Mouse (Mus musculus): ENCODE results near the gene Tmprss6. TPM values are rescaled to one million over a fixed set of nuclear protein-coding genes. Genes with fewer than 3 reads are reported as not detected.

Gene Tmprss6
- polyA plus RNA-seq, 1 experiment, result 0.22 TPM

GRCm38 (mm10) chr15:78481448-78482000 lies 13.1 kb upstream of the Tmprss6 start:
- no peak for TF ChIP-seq POLR2A (IDR thresholded peaks at IDR 0.05; ENCODE audit: borderline replicate concordance, extremely low read depth, insufficient read depth, insufficient read length, poor library complexity, severe bottlenecking)
- TF ChIP-seq CTCF (IDR thresholded peaks at IDR 0.05; ENCODE audit: borderline replicate concordance, extremely low read depth, insufficient read depth, insufficient read length), result no peak
- no peak for DNase-seq (ENCODE audit: low read depth)

- no peak for DNase-seq (ENCODE audit: low read depth)
- TF ChIP-seq CTCF (IDR thresholded peaks at IDR 0.05; ENCODE audit: borderline replicate concordance, extremely low read depth, insufficient read depth, insufficient read length), result no peak
- no peak for TF ChIP-seq POLR2A (IDR thresholded peaks at IDR 0.05; ENCODE audit: borderline replicate concordance, extremely low read depth, insufficient read depth, insufficient read length, poor library complexity, severe bottlenecking)
Observed at GRCm38 (mm10) chr15:78480991-78481390, 12.6 kb upstream of the Tmprss6 start.

GRCm38 (mm10) chr15:78480111-78480510 lies 11.7 kb upstream of the Tmprss6 start:
- no peak for DNase-seq (ENCODE audit: low read depth)
- TF ChIP-seq POLR2A (IDR thresholded peaks at IDR 0.05; ENCODE audit: borderline replicate concordance, extremely low read depth, insufficient read depth, insufficient read length, poor library complexity, severe bottlenecking) (no peak), CTCF (IDR thresholded peaks at IDR 0.05; ENCODE audit: borderline replicate concordance, extremely low read depth, insufficient read depth, insufficient read length) (no peak)

GRCm38 (mm10) chr15:78479470-78479869 lies 11.0 kb upstream of the Tmprss6 start:
- DNase-seq (ENCODE audit: low read depth), result no peak
- TF ChIP-seq POLR2A (IDR thresholded peaks at IDR 0.05; ENCODE audit: borderline replicate concordance, extremely low read depth, insufficient read depth, insufficient read length, poor library complexity, severe bottlenecking) (no peak), CTCF (IDR thresholded peaks at IDR 0.05; ENCODE audit: borderline replicate concordance, extremely low read depth, insufficient read depth, insufficient read length) (no peak)

GRCm38 (mm10) chr15:78478073-78478472 lies 9.6 kb upstream of the Tmprss6 start:
- DNase-seq (ENCODE audit: low read depth), result no peak
- TF ChIP-seq CTCF (IDR thresholded peaks at IDR 0.05; ENCODE audit: borderline replicate concordance, extremely low read depth, insufficient read depth, insufficient read length) (no peak), POLR2A (IDR thresholded peaks at IDR 0.05; ENCODE audit: borderline replicate concordance, extremely low read depth, insufficient read depth, insufficient read length, poor library complexity, severe bottlenecking) (no peak)

- TF ChIP-seq POLR2A (IDR thresholded peaks at IDR 0.05; ENCODE audit: borderline replicate concordance, extremely low read depth, insufficient read depth, insufficient read length, poor library complexity, severe bottlenecking) (no peak), CTCF (IDR thresholded peaks at IDR 0.05; ENCODE audit: borderline replicate concordance, extremely low read depth, insufficient read depth, insufficient read length) (no peak)
- no peak for DNase-seq (ENCODE audit: low read depth)
Observed at GRCm38 (mm10) chr15:78476878-78477277, 8.4 kb upstream of the Tmprss6 start.

GRCm38 (mm10) chr15:78475604-78476031 lies 7.2 kb upstream of the Tmprss6 start:
- no peak for DNase-seq (ENCODE audit: low read depth)
- TF ChIP-seq POLR2A (IDR thresholded peaks at IDR 0.05; ENCODE audit: borderline replicate concordance, extremely low read depth, insufficient read depth, insufficient read length, poor library complexity, severe bottlenecking) (no peak), CTCF (IDR thresholded peaks at IDR 0.05; ENCODE audit: borderline replicate concordance, extremely low read depth, insufficient read depth, insufficient read length) (no peak)

- DNase-seq (ENCODE audit: low read depth), result no peak
- TF ChIP-seq CTCF (IDR thresholded peaks at IDR 0.05; ENCODE audit: borderline replicate concordance, extremely low read depth, insufficient read depth, insufficient read length), result no peak
- no peak for TF ChIP-seq POLR2A (IDR thresholded peaks at IDR 0.05; ENCODE audit: borderline replicate concordance, extremely low read depth, insufficient read depth, insufficient read length, poor library complexity, severe bottlenecking)
Observed at GRCm38 (mm10) chr15:78473442-78473841, 5.0 kb upstream of the Tmprss6 start.

- DNase-seq (ENCODE audit: low read depth), result no peak
- TF ChIP-seq POLR2A (IDR thresholded peaks at IDR 0.05; ENCODE audit: borderline replicate concordance, extremely low read depth, insufficient read depth, insufficient read length, poor library complexity, severe bottlenecking) (no peak), CTCF (IDR thresholded peaks at IDR 0.05; ENCODE audit: borderline replicate concordance, extremely low read depth, insufficient read depth, insufficient read length) (no peak)
Observed at GRCm38 (mm10) chr15:78471902-78472301, 3.5 kb upstream of the Tmprss6 start.

GRCm38 (mm10) chr15:78470495-78471276 lies 2.3 kb upstream of the Tmprss6 start:
- TF ChIP-seq CTCF (IDR thresholded peaks at IDR 0.05; ENCODE audit: borderline replicate concordance, extremely low read depth, insufficient read depth, insufficient read length) (no peak), POLR2A (IDR thresholded peaks at IDR 0.05; ENCODE audit: borderline replicate concordance, extremely low read depth, insufficient read depth, insufficient read length, poor library complexity, severe bottlenecking) (no peak)
- DNase-seq (ENCODE audit: low read depth), result no peak

GRCm38 (mm10) chr15:78467570-78467969 lies 864 bp downstream of the Tmprss6 start:
- no peak for TF ChIP-seq POLR2A (IDR thresholded peaks at IDR 0.05; ENCODE audit: borderline replicate concordance, extremely low read depth, insufficient read depth, insufficient read length, poor library complexity, severe bottlenecking)
- TF ChIP-seq CTCF (IDR thresholded peaks at IDR 0.05; ENCODE audit: borderline replicate concordance, extremely low read depth, insufficient read depth, insufficient read length), result no peak
- DNase-seq (ENCODE audit: low read depth), result no peak

GRCm38 (mm10) chr15:78466809-78467208 lies 1.6 kb downstream of the Tmprss6 start:
- TF ChIP-seq CTCF (IDR thresholded peaks at IDR 0.05; ENCODE audit: borderline replicate concordance, extremely low read depth, insufficient read depth, insufficient read length) (peak; percentile 17; the same call in 1 of the 2 replicates), POLR2A (IDR thresholded peaks at IDR 0.05; ENCODE audit: borderline replicate concordance, extremely low read depth, insufficient read depth, insufficient read length, poor library complexity, severe bottlenecking) (no peak)
- no peak for DNase-seq (ENCODE audit: low read depth)

All from brain, embryonic 14.5 days (tissue).